Mouse (Mus musculus) monocyte, adult 2 months (primary cell): ENCODE data around the gene Klhl32.

Experiments
- DNase-seq, 2 experiments: peaks; one replicate each; pipeline ENCODE4 v3.0.0; 2022; ENCODE audit warnings: low spot score in 2 of 2, low read depth in 1 of 2

The Klhl32 gene

DNA sequence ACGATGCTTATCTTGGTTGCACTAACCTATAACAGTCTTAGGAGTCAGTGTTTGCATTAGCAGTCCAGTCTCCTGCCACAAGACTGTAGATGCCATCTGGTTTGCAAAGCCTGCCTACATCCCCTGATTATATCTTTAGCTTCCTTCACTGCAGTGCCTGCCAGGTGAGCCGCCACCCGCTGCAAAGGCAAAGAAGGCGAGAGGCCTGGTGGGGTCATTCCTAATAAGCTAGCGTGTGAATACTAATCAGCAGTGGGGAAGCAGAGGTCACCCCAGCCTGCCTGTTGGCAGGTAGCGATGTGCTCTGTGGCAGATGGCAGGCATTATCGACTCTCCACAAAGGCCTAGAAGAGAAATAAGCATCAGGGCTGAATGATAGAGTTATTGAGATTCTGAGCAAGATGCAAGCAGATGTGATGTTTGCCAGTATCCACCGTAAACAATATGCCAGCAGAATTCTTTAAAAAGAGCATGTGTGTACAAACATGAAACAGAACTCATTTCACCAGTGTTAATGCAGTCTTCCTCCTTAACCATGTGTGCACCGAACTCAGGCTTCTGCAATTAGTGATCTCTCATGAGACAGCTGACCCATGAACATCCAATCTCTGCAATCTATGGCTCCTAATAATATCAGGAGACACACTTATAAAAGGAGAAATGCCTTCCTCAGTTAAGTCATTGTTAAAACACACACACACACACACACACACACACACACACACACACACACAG is 219.6 kb downstream of the Klhl32 start:
- DNase-seq: no peak

DNA sequence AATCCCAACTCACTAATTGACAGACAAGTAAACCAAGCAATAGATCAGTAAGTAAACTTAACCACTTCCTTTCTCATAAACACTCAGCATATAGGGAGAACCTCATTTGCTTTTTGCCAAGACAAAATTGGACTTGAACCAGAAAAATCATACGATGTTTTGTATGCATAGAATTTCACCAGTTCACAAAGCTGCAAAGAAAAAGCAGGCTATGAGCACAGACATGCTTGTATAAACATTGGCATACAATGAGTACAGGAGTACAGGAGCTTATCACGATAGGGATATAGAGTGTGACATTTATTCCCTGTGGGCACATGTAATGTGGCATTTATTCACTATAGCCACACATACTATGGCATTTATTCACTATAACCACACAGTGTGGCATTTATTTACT is 220.5 kb downstream of the Klhl32 start:
- no peak for DNase-seq

DNA sequence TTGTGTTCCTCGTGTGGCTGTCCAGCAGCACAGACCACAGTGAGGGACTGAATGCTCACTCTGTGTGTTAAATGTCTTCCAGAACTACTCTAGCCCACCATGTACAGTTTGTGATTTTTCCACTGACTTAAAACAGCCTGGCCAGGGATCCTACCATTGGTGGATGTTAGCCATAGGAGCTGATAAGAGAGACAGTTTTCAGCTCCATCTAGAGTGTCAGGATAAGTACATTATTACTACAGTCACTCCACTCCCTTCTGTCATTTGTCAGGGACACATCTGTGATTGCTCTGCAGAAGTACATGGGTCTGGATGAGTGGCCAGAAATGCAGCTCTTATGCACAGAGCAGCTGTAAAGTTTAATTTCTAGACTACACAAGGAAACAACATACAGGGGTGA is 223.1 kb downstream of the Klhl32 start:
- no peak for DNase-seq

DNA sequence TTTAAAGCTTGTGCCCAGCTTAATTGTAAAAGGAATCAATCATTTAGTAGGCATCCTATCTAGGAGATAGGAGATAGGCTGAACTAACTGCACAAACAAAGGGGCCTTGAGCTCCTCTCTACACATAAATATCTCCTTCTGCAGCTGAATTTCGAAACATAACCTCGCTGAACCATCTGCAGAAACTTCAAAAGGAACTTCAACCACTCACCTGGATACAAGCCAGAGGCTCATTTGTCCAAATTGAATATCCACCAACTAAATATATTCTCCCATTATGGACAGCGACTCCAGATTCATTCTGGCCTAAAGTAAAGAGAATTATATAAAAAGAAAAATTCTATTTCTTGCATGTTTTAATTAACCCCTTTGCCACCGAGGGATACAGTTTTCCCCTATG is 224.2 kb downstream of the Klhl32 start:
- DNase-seq: no peak

DNA sequence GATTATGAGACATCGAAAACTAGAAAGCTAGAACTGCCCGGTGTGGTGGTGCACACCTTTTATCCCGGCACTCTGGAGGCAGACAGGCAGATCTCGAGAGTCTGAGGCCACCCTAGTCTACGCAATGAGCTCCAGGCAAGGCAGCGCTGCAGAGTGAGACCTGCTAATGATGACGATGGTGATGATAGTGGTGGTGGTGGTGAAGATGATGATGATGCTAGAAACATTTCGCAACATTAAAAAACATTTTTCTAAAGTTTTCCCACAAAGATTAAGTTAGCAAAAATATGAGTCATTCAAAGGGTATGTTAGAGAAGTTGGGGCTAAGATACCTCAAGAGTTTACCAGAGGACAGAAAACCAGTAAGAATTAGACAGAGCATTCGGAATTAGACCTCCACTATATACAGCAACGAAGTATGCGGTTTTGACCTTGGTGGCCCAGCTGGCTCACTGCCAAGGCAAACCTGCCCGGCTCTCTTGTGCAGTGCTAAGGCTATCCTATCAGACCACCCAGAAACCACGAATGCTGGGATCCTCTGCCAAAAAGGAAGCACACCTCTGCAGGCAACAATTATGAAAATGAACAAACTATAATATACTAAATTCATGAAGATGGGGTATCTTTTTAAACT is 224.9 kb downstream of the Klhl32 start:
- DNase-seq: no peak

DNA sequence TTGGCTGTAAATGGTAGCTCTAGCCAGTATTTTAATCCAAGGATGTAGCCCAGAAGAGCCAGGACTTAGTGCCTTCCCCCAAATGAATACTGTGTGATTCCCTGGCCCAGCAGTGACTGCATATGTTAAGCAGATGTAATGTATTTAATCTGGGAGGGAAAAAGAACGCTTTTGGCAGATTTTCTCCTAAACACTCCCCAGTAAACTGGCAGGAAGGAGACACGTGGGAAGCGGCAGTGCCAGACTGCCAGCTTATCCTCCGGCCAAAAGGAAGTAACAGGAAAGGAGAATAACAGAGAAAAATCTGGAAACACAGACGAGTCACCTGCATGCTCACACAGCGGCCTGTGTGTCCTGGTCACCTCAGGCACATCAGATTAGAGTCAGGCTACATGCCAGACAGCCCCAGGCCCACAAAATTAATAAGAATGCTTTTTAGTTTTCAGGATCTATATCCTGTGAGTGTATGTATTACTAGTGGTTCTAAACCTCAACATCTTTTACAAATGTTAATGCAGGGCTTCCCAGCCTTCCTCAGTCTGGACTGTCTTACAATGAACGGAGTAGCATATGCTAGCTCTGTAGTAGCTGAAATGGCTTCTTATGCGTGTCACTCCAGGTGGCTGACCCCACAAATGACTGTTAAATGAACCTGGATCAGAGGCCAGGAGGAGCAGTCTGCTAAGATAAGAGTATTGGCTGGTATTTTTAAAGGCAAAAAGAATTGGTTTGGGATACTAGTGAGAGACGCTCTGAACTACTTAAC is 229.3 kb downstream of the Klhl32 start:
- DNase-seq: no peak

DNA sequence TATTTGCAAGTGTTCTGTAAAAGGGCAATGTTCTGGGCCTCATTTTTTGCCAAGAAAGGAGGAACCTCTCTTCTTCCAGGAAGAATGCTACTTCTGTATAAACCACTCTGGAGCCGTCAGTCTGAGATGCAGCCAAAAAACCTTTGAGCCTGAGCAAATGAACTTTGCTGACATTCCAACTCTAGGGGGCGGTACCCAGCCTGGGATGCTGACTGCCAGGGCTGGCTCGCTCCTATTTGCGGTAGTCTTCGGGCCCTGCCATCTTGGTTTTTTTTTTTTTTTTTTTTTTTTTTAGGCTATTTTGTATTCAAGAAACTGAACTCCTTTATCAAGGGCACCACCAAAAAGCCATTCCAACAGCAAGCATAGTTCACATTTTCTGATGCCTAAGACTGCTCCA is 230.5 kb downstream of the Klhl32 start:
- no peak for DNase-seq

DNA sequence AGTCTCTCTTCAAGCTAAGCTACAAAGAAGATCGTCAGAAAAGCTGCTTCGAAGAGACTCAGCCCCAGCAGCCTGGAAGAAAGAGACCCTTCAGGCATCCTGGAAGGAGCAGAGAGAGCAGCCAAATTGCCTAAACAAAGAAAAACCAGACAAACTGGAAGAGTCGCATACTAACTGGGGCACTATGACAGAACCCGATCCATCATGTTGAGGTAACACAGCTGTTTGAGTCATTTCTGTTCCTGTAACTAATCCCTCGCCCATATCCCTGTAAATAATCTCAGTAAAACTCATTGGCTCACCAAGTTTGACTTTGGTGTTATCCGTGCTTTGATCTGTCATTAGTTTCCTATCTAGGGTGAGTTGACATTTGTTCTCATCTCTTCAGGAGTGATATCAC is 230.9 kb downstream of the Klhl32 start:
- DNase-seq: no peak

DNA sequence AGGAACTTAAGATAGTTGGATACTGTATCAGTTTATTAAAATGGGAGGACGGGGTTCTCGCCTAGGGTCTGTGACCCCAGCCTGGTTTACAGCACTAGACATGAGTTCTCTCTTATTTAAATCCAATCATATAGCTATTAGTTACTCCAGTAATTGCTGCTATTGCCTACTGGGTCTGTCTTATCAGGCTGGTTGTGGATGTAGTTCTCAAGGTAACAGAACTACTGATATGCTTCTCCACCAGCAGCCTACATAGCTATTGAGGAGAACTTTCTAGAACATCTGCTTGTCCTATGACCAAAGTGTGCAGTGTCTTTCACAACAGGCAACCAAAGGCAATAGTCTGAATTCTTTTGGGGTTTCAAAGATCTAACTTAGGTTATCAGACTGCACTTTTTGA is 241.4 kb downstream of the Klhl32 start:
- no peak for DNase-seq

DNA sequence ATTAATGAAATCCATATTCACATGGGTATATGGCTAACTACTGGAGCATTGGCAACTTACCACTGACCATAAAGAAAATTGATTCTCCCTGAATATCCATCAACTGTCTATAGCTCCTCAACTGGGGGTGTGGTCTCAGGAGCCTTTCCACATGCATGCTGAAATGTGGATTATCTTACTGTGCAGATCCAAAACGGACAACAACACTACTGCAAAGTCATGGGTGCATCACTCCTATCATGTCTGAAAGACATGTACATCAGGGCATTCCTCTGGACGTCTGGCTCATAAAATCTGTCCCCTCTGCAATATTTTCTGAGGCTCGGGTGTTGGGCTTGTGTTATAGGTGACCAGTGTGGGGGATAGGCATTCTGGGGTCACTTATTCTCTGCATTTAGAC is 241.8 kb downstream of the Klhl32 start:
- no peak for DNase-seq

DNA sequence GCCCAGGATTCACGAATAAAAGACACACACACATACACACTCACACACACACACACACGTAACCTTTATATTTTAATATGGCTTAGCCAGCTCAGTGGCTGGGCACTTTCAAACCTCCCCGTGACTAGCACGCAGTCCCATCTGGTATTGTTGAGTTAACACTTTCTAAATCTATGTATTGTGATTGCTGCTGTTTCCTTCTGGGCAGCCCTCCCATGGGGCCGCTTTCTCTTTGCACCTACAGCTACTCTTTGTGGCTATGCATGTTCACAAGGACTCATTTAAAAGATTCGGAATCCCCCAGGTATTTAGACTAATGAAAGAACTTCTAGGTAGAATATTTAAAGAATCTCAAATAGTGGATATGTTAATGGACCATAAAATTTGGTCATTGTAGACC is 249.2 kb downstream of the Klhl32 start:
- DNase-seq: no peak

DNA sequence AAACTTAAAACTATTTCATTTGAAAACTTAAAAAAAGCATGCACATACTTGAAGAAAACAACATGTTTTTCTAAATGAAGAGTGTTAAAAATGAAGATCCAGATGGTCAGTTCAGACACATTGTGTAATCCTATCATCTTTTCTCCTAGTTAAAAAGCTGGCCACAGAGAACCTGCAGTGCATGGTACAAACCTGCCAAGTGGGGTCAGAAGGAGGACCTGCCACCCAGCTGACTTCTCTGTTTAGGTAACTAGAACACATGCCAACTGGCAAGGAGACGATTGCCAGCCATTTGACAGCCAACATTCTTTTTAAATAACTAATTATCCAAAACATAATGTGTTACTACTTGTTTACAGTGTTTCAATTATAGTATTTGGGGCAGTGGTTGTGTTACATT is 252.3 kb downstream of the Klhl32 start:
- no peak for DNase-seq

DNA sequence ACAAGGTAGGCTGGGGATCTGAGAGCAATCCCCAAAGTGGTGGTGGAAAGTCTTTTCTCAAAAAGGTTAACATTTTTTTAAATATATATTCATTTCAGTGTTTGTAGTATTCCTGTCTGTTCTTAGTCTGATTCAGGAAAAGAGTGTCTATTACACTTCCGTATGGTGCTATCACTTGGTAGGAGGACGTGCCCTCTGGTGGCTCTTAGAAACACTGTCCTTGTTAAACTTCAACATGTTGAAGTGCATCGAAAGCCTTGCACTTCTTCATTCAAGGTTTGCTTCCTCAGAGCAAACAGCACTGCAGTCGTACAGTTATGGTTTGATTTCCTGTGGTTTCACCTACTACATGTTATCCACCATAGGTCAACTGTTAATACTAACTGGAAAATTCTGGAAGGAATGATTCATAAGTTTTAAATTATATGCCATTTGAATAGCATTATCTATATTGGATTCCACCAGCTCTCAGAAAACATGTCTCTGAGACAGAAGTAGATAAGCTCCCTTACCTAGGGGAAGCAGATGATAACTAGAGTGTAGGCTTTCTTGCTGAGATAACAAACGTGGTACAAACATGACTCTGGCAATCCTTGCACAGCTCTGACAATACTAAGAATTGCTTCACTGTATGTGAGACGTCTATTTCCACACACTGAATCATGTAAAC is 253.8 kb downstream of the Klhl32 start:
- no peak for DNase-seq

DNA sequence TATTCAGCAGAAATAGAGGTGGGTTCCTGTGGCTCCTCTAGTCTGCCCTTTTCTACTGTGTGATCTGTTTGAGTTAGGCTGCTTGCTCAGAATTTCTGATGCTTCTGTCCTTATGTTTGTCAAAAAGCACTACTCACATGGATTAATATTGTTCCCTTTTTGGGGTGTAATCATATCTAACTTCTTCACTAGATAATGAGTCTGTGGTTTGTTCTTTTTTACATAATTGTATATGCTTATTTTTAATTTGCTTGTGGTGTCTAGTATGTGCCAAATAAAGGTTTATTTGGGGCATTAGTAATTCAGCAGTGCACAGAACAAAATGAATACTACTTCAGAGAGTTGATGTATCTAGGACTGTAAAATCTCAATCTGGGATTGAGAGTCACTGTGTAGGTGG is 256.1 kb downstream of the Klhl32 start:
- DNase-seq: no peak

DNA sequence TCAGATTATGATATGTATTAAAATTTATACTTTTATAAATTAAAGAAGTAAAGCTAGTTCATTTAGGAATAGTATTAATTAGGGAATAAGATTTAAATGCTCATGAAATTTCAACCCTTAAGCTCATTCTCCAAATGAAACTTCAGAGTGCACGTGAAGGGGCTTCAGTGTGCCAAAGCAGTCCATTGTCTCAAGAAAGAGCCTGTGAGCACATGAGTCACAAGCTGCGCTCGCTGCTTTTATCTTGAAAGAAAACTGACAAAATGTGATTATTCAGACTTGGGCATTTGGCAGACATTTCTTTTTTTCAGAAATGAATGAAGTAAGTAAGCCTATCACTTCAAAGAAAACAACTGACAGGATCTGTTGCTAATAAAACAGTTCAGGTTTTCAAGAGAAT is 266.9 kb downstream of the Klhl32 start:
- no peak for DNase-seq

DNA sequence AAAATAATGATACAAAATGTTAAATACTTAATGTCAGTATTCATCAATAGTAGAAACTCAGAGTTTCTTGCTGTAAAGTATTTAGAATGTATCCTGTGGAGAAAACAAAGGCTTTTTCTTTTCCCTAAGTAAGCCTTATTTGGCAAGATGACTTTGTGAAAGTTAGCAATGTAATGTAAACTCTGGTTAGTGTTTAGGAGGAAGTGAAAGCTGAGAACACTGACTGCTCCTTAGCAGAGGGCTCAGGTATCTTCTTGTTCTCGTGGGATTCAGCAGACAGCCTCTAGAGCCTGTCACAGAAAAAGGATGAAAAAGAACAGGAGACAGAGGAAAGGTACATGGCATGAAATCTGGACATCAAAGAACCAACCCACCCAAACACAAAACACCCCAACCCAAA is 268.6 kb downstream of the Klhl32 start:
- DNase-seq: no peak

DNA sequence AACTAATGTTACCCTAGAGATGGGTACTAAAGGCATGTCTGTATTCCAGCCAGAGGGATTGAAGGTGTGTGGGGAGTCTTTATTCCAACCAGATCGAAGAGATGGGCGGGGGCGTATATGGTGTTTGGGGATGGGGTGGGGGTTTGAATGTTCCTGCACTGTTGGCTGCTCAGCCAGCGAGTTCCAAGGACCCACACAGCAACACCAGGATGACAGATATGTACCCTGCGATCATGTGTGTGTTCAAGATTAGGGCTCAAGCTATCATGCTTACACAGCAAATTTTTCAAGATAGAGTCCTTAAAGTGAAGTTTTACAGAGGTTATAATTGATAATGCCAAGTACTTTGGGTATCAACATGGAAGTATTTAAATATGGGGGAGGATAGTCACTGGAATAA is 273.3 kb downstream of the Klhl32 start:
- no peak for DNase-seq

DNA sequence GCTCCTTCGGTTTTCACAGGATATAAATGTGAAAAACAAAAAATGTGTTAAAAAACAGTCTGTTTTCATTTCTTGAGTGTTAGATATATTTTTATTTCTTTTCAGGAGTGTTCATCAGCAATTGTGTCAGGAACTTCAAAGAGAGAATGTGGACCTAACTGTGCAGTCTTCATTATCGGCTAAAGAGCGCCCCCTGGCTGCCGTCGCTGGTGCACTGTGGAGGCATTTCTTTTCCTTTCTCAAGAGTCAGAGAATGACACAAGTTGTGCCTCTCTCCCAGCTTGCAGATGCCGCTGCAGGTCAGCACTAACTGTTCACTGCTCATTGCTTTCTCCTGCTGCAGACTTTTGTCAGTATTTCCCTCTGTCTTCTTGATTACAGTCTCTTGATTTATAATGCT is 276.6 kb downstream of the Klhl32 start:
- DNase-seq: peak; percentile 3 to 19

DNA sequence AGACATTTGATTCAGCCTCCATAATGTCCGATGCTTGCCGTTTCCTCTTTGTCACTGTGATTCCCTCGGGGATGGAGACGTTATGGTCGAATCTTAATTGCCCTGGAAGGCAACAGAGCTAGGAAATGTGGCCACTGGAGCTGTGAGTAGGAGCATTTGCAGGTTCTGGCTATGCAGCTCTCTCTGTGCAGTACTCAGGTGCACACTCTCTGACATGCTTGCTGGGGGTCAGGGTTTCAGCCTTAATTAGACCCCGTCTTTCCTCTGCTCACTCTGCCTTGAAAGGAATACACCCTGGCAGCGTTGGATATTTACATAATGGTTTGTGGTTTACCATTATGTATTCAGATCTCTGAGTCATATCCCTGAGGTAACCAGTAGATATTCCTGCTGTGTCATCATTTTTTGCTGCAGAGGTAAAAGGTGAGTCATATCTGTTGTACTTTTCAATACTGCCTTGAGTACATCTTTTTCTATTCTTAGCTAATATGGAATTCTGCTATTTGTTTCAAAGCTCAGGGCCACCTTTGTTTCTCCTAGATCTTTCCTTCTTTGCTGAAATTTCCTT is 281.9 kb downstream of the Klhl32 start:
- DNase-seq: no peak

DNA sequence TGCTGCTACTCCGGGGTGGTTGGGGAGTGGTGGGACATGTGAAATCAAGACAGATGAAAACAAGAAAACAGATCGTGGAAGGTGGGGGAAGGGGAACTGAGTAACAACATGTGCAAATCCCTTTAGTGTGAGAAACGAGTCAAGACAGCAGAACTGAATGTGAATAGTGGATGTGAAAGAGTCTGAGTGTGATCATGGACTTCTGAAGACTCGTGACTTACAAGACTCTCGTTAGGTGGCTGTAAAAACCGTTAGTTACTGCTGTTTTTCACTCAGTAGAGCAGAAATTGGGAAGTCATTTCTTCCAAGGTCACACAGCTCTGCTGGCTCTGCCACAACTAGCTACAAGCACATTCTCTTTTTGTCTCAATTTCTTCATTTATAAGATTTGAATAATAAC is 282.9 kb downstream of the Klhl32 start:
- DNase-seq: peak in 1 of 2 experiments; percentile 1
